Mouse (Mus musculus): ENCODE results near the gene 2310002L09Rik. TPM values are rescaled to one million over a fixed set of nuclear protein-coding genes. Genes with fewer than 3 reads are reported as not detected.
"Not testable (repeated sequence)": the region's sequence is repeated elsewhere in the genome, so short reads cannot be mapped to it uniquely, and the experiment has no call there.

The 2310002L09Rik gene
- 1.9 and 3.1 TPM in 2 replicates for polyA plus RNA-seq (2016; fragmentation: Nextera tagmentation; extraction: Ambion mirVana)

DNA sequence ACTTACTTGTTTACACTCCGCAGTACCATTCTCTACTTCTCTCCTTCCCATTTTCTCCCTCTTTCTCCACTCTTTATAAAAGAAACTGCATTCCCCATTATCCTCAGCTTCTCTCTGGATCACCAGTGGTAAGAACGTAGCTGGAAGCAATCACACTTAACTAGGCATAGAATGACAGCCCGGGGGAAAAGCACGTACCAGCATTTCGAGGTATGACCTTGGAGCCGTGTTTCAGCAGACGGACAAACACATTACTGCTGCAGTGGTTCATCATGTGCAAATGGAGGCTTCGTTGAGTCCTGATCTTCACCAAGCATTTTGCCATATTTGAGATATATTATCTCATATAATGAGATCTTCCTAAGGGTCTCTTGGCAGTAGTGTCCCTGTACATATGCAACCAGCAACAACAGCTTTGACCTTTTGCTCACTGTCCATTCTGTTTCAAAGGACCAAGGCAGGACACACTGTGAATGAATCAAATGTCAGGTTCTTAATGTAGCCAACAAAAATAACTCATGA lies at the start of gene 2310002L09Rik:
Gene 2310002L09Rik, minus strand, starts transcription at position 472 of the 522 bp plus-strand sequence.
- H3K4me1 ChIP-seq = no peaks in the 10 kb centered on the region
- 79% methylated on average over 8 of the region's 8 CpGs for WGBS
- H3K27ac ChIP-seq = no peak within 1 kb of the TSS
- H3K9ac ChIP-seq = no peak within 1 kb of the TSS
- no peaks in the 10 kb centered on the region for H3K27me3 ChIP-seq (replicated peaks)
- H3K36me3 ChIP-seq = no peaks in the 10 kb centered on the region
- no peaks in the 10 kb centered on the region for H3K9me3 ChIP-seq
- ATAC-seq (ENCODE audit: low FRiP score, low read depth) = no peak
- no peak within 1 kb of the TSS for H3K4me3 ChIP-seq
- H3K4me2 ChIP-seq (replicated peaks) = no peak within 1 kb of the TSS

DNA sequence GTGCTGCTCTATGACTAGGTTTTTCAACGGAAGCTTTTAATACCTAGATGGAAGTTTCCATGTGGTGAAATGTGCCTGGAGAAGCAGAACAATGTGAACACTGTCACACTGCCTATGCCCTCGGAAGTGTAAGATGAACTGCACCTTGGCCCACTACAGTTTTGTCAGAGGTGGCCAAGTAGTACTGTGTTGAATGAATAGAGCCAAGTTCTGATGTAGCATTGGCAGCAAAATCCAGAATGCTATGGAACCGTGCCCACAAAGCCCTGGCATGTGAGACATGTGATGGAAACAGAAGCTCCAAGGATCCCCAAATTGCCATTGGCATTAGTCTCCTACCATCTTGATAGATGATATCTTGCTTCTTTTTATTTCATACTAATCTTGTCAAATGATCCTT lies 29.8 kb upstream of the 2310002L09Rik start:
- no peaks in the 10 kb centered on the region for H3K9me3 ChIP-seq
- no peaks in the 10 kb centered on the region for H3K36me3 ChIP-seq
- no peak for ATAC-seq (ENCODE audit: low FRiP score, low read depth)
- no peak overlapping the region for H3K27ac ChIP-seq
- no peaks in the 10 kb centered on the region for H3K27me3 ChIP-seq (replicated peaks)
- no peak overlapping the region for H3K4me2 ChIP-seq (replicated peaks)
- no peak overlapping the region for H3K9ac ChIP-seq
- H3K4me1 ChIP-seq = no peaks in the 10 kb centered on the region
- H3K4me3 ChIP-seq = no peak overlapping the region
- 82% methylated on average over 3 of the region's 3 CpGs for WGBS

DNA sequence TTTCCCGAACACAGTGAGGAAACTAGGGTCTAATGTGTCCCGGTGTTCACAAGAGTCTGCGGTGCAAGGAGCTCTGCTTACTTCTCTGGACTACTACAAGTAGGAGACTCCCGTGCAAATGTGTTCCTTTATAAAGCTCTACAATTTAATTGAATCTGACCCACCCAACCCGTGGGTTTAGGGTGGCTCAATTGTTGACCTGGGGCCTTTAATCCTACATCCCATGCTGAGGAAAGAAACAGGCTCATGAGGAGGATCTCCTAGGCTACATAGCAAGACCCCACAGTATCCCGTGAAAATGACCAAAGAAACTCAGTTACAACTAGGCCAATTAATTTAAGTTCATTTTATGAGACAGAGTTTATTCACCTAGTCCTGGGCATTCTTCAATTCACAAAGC lies 30.0 kb downstream of the 2310002L09Rik start, which contains the start of gene Gm11756:
Gene Gm11756, minus strand, starts transcription at position 101 of the 400 bp plus-strand sequence.
- not testable (repeated sequence) for H3K36me3 ChIP-seq; ATAC-seq (ENCODE audit: low FRiP score, low read depth); H3K9me3 ChIP-seq; H3K9ac ChIP-seq; H3K4me3 ChIP-seq; H3K27ac ChIP-seq; H3K27me3 ChIP-seq (replicated peaks); H3K4me1 ChIP-seq; H3K4me2 ChIP-seq (replicated peaks)
- 91% methylated on average over 6 of the region's 6 CpGs for WGBS

DNA sequence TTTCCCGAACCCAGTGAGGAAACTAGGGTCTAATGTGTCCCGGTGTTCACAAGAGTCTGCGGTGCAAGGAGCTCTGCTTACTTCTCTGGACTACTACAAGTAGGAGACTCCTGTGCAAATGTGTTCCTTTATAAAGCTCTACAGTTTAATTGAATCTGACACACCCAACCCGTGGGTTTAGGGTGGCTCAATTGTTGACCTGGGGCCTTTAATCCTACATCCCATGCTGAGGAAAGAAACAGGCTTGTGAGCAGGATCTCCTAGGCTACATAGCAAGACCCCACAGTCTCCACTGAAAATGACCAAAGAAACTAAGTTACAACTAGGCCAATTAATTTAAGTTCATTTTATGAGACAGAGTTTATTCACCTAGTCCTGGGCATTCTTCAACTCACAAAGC lies 44.8 kb downstream of the 2310002L09Rik start, which contains the start of gene Gm13871:
Gene Gm13871, minus strand, starts transcription at position 101 of the 400 bp plus-strand sequence.
- not testable (repeated sequence) for H3K36me3 ChIP-seq; H3K9me3 ChIP-seq; H3K4me1 ChIP-seq; H3K27me3 ChIP-seq (replicated peaks); H3K4me2 ChIP-seq (replicated peaks); H3K9ac ChIP-seq; H3K27ac ChIP-seq; ATAC-seq (ENCODE audit: low FRiP score, low read depth); H3K4me3 ChIP-seq
- no CpG with 5 or more reads among the region's 4 CpGs for WGBS

DNA sequence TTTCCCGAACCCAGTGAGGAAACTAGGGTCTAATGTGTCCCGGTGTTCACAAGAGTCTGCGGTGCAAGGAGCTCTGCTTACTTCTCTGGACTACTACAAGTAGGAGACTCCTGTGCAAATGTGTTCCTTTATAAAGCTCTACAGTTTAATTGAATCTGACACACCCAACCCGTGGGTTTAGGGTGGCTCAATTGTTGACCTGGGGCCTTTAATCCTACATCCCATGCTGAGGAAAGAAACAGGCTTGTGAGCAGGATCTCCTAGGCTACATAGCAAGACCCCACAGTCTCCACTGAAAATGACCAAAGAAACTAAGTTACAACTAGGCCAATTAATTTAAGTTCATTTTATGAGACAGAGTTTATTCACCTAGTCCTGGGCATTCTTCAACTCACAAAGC lies 59.6 kb downstream of the 2310002L09Rik start, which contains the start of gene Gm11757:
Gene Gm11757, minus strand, starts transcription at position 101 of the 400 bp plus-strand sequence.
- WGBS = no CpG with 5 or more reads among the region's 4 CpGs
- H3K4me2 ChIP-seq (replicated peaks); H3K9ac ChIP-seq; H3K27me3 ChIP-seq (replicated peaks); H3K36me3 ChIP-seq; H3K4me1 ChIP-seq; ATAC-seq (ENCODE audit: low FRiP score, low read depth); H3K27ac ChIP-seq; H3K9me3 ChIP-seq; H3K4me3 ChIP-seq: not testable (repeated sequence)

Other genes with a start within 250 kb of the 2310002L09Rik start
- gene Rasef, start 159.9 kb downstream of the 2310002L09Rik start, polyA plus RNA-seq (2016; fragmentation: Nextera tagmentation; extraction: Ambion mirVana) = 0.28 and 0.33 TPM in 2 replicates
- gene Gm11758, start 74.6 kb downstream of the 2310002L09Rik start, polyA plus RNA-seq (2016; fragmentation: Nextera tagmentation; extraction: Ambion mirVana) = not detected in 2 replicates
- not detected in 2 replicates for gene Gm11757, start 59.7 kb downstream of the 2310002L09Rik start, polyA plus RNA-seq (2016; fragmentation: Nextera tagmentation; extraction: Ambion mirVana)
- not detected in 2 replicates for gene Gm13871, start 44.9 kb downstream of the 2310002L09Rik start, polyA plus RNA-seq (2016; fragmentation: Nextera tagmentation; extraction: Ambion mirVana)
- not detected in 2 replicates for gene Gm11756, start 30.1 kb downstream of the 2310002L09Rik start, polyA plus RNA-seq (2016; fragmentation: Nextera tagmentation; extraction: Ambion mirVana)
- 11.1 and 11.9 TPM in 2 replicates for gene Frmd3, start 62.6 kb upstream of the 2310002L09Rik start, polyA plus RNA-seq (2016; fragmentation: Nextera tagmentation; extraction: Ambion mirVana)

Measured in neural tube, embryonic 12.5 days (tissue).